19 mouse cellular contexts compared by ENCODE assay signal in genomic region chr7:133748753-133749152, GRCm38 (mm10). TPM values are rescaled to one million over a fixed set of nuclear protein-coding genes. Genes with fewer than 3 reads are reported as not detected.
DNase-seq lines count a peak whose midpoint lies in the region; ATAC-seq and TF ChIP-seq lines count a peak whose summit lies in the region.
"Had no signal": no experiment of that assay in that cellular context is flagged by ENCODE, and none has a peak within 500 bp of the region (broad histone marks: within the 10 kb centered on the region; RNA-seq: fewer than 3 reads in every experiment).

No protein-coding gene starts in this region.

- H3K4me2 ChIP-seq in heart, postnatal 0 days (ENCODE audit: low read depth, low read length), result peak overlapping the region; percentile 31
- no peak overlapping the region for H3K4me2 ChIP-seq in heart, embryonic 11.5 days
- H3K4me2 ChIP-seq: forebrain, embryonic 12.5 days; liver, embryonic 13.5 days had no signal

- DNase-seq in gastrocnemius, adult 2 months, result peak; percentile 15
- DNase-seq in gastrocnemius, postnatal 10 days, result no peak
- DNase-seq in heart, postnatal 0 days (ENCODE audit: low spot score), result no peak
- peak; percentile 66 for DNase-seq in brain, adult 2 months (ENCODE audit: low read depth, low spot score)
- DNase-seq in urinary bladder, postnatal 4 days (ENCODE audit: low spot score in 2 of 2), result no peak
- DNase-seq: adrenal gland, adult 2 months; embryo, embryonic 11 days; kidney, postnatal 14 days; liver, embryonic 13.5 days; right cerebral cortex, postnatal 14 days had no signal

- ATAC-seq in heart, postnatal 0 days (ENCODE audit: insufficient read depth, low read depth), result no peak
- no peak for ATAC-seq in heart, embryonic 11.5 days (replicated peaks; ENCODE audit: insufficient number of reproducible peaks, low FRiP score, low TSS enrichment)
- ATAC-seq: lung, postnatal 0 days; midbrain, embryonic 16.5 days had no signal

- H3K36me3 ChIP-seq in heart, postnatal 0 days (replicated peaks; ENCODE audit: control insufficient read depth, insufficient read depth, low read length), result no peaks in the 10 kb centered on the region
- H3K36me3 ChIP-seq in heart, embryonic 11.5 days (ENCODE audit: control insufficient read depth, insufficient read depth, low read length), result no peaks in the 10 kb centered on the region
- H3K36me3 ChIP-seq: liver, embryonic 13.5 days had no signal

- 48% methylated on average over 14 of the region's 14 CpGs for WGBS in heart, postnatal 0 days
- 83% methylated on average over 14 of the region's 14 CpGs for WGBS in heart, embryonic 11.5 days (ENCODE audit: insufficient replicate concordance)

- no peak overlapping the region for H3K9ac ChIP-seq in heart, postnatal 0 days (replicated peaks; ENCODE audit: low read depth, low read length)
- no peak overlapping the region for H3K9ac ChIP-seq in heart, embryonic 11.5 days (ENCODE audit: low read depth, low read length)
- H3K9ac ChIP-seq: forebrain, embryonic 12.5 days; liver, embryonic 13.5 days had no signal

- no peaks in the 10 kb centered on the region for H3K27me3 ChIP-seq in heart, postnatal 0 days (ENCODE audit: control insufficient read depth, insufficient read depth, low read length)
- no peaks in the 10 kb centered on the region for H3K27me3 ChIP-seq in heart, embryonic 11.5 days (ENCODE audit: control insufficient read depth, insufficient read depth, low read length)
- H3K27me3 ChIP-seq: forebrain, embryonic 12.5 days; liver, embryonic 13.5 days; megakaryocyte, embryonic 14.5 days had no signal

- H3K4me3 ChIP-seq in gastrocnemius, adult 2 months, result no peak overlapping the region
- H3K4me3 ChIP-seq in heart, postnatal 0 days (ENCODE audit: low read depth, low read length), result no peak overlapping the region
- no peak overlapping the region for H3K4me3 ChIP-seq in heart, embryonic 11.5 days (ENCODE audit: low read depth, low read length)
- H3K4me3 ChIP-seq in cortical plate, adult 2 months (ENCODE audit: insufficient read depth, low read length), result no peak overlapping the region
- H3K4me3 ChIP-seq: forebrain, embryonic 12.5 days; hindbrain, embryonic 10.5 days; liver, embryonic 13.5 days; megakaryocyte, embryonic 14.5 days had no signal

- TF ChIP-seq CTCF in gastrocnemius, adult 2 months (IDR thresholded peaks at IDR 0.05), result no peak
- no peak for TF ChIP-seq CTCF in heart, postnatal 0 days (IDR thresholded peaks at IDR 0.05; ENCODE audit: low read depth)
- TF ChIP-seq CTCF in cortical plate, adult 2 months (IDR thresholded peaks at IDR 0.05; ENCODE audit: extremely low read depth, insufficient read depth, low read length), result no peak

- TF ChIP-seq POLR2A in cortical plate, adult 2 months (IDR thresholded peaks at IDR 0.05; ENCODE audit: extremely low read depth, insufficient read depth, low read length), result no peak

- intact Hi-C loops in gastrocnemius, adult 2 months (cut with DNase I), result no loop called here

- H3K9me3 ChIP-seq in heart, postnatal 0 days (replicated peaks; ENCODE audit: control insufficient read depth, low read length), result no peaks in the 10 kb centered on the region
- H3K9me3 ChIP-seq in heart, embryonic 11.5 days (replicated peaks; ENCODE audit: control insufficient read depth, low read length), result no peaks in the 10 kb centered on the region
- H3K9me3 ChIP-seq: forebrain, embryonic 12.5 days; G1E; hindbrain, embryonic 10.5 days; liver, embryonic 13.5 days; megakaryocyte, embryonic 14.5 days had no signal

- no peak for TF ChIP-seq EP300 in heart, postnatal 0 days (IDR thresholded peaks at IDR 0.05; ENCODE audit: low read depth)

- H3K4me1 ChIP-seq in heart, postnatal 0 days (ENCODE audit: control insufficient read depth, insufficient read depth), result peaks cover 49% of the 10 kb centered on the region
- H3K4me1 ChIP-seq in heart, embryonic 11.5 days (ENCODE audit: control insufficient read depth, insufficient read depth, low read length), result peaks cover 45% of the 10 kb centered on the region
- peaks cover 10% of the 10 kb centered on the region for H3K4me1 ChIP-seq in cortical plate, adult 2 months (ENCODE audit: control insufficient read depth, insufficient read depth, low read length)
- H3K4me1 ChIP-seq: forebrain, embryonic 12.5 days; hindbrain, embryonic 10.5 days; liver, embryonic 13.5 days had no signal

- peak overlapping the region; percentile 73; the same call in 1 of the 2 replicates for H3K27ac ChIP-seq in gastrocnemius, adult 2 months
- H3K27ac ChIP-seq in heart, postnatal 0 days (ENCODE audit: low read depth), result peak overlapping the region; percentile 80
- H3K27ac ChIP-seq in heart, embryonic 11.5 days (ENCODE audit: low read depth, low read length), result no peak overlapping the region
- H3K27ac ChIP-seq in cortical plate, adult 2 months (ENCODE audit: insufficient read depth, low read length), result 0 out of 2 replicates have a peak overlapping the region, but pooled peaks have one; percentile 7
- H3K27ac ChIP-seq: forebrain, embryonic 12.5 days; hindbrain, embryonic 10.5 days; liver, embryonic 13.5 days had no signal

RNA-seq across cellular contexts. Expression of gene Fank1, which starts 27.9 kb away (rescaled TPM):
- not detected for total RNA-seq in gastrocnemius, adult 2 months (2021)
- under 1 TPM in 1 of 2 experiments, not detected in 1; 0.38 TPM for total RNA-seq in gastrocnemius, postnatal 10 days (2021)
- not detected in 2 replicates for total RNA-seq in heart, postnatal 0 days (2014; rRNA removed; ENCODE audit: low replicate concordance)
- polyA plus RNA-seq in heart, postnatal 0 days (2015; fragmentation: Nextera tagmentation; extraction: Ambion mirVana), result 0.08 and 0.41 TPM in 2 replicates
- polyA plus RNA-seq in heart, embryonic 11.5 days (2014; fragmentation: Nextera tagmentation; extraction: Ambion mirVana), result 0.10 TPM in 1 of 2 replicates, not detected in the other
- 5.8 TPM in 2 replicates for polyA plus RNA-seq in cortical plate, adult 2 months (2012; rRNA removed)
- total RNA-seq: G1E; gastrocnemius, adult 18-20 months had no signal
- polyA plus RNA-seq: G1E; liver, embryonic 13.5 days had no signal

RNA-seq across cellular contexts. Expression of gene Dhx32, which starts 33.8 kb away (rescaled TPM):
- total RNA-seq in gastrocnemius, adult 2 months (2021), result 10 to 100 TPM; 33.7 to 50.1 TPM
- 10 to 100 TPM; 35.0 to 39.0 TPM for total RNA-seq in gastrocnemius, postnatal 10 days (2021)
- total RNA-seq in heart, postnatal 0 days (2014; rRNA removed; ENCODE audit: low replicate concordance), result 59.8 and 64.3 TPM in 2 replicates
- polyA plus RNA-seq in heart, postnatal 0 days (2015; fragmentation: Nextera tagmentation; extraction: Ambion mirVana), result 33.1 and 37.1 TPM in 2 replicates
- polyA plus RNA-seq in heart, embryonic 11.5 days (2014; fragmentation: Nextera tagmentation; extraction: Ambion mirVana), result 24.7 and 30.8 TPM in 2 replicates
- polyA plus RNA-seq in cortical plate, adult 2 months (2012; rRNA removed), result 26.5 and 28.1 TPM in 2 replicates

RNA-seq across cellular contexts. Expression of gene Uros, which starts 38.9 kb away (rescaled TPM):
- total RNA-seq in gastrocnemius, adult 2 months (2021), result 10 to 100 TPM; 14.2 to 17.0 TPM
- 10 to 100 TPM; 15.0 to 16.0 TPM for total RNA-seq in gastrocnemius, postnatal 10 days (2021)
- total RNA-seq in heart, postnatal 0 days (2014; rRNA removed; ENCODE audit: low replicate concordance), result 15.3 and 30.8 TPM in 2 replicates
- polyA plus RNA-seq in heart, postnatal 0 days (2015; fragmentation: Nextera tagmentation; extraction: Ambion mirVana), result 35.0 and 38.2 TPM in 2 replicates
- polyA plus RNA-seq in heart, embryonic 11.5 days (2014; fragmentation: Nextera tagmentation; extraction: Ambion mirVana), result 53.0 and 53.6 TPM in 2 replicates
- polyA plus RNA-seq in cortical plate, adult 2 months (2012; rRNA removed), result 38.7 and 38.8 TPM in 2 replicates

RNA-seq across cellular contexts. Expression of gene Bccip, which starts 39.6 kb away (rescaled TPM):
- 10 to 100 TPM; 80.2 to 81.9 TPM for total RNA-seq in gastrocnemius, adult 2 months (2021)
- 10 to 100 TPM; 54.8 to 57.8 TPM for total RNA-seq in gastrocnemius, postnatal 10 days (2021)
- total RNA-seq in heart, postnatal 0 days (2014; rRNA removed; ENCODE audit: low replicate concordance), result 24.3 and 46.1 TPM in 2 replicates
- polyA plus RNA-seq in heart, postnatal 0 days (2015; fragmentation: Nextera tagmentation; extraction: Ambion mirVana), result 87.4 and 93.1 TPM in 2 replicates
- 100 and 102 TPM in 2 replicates for polyA plus RNA-seq in heart, embryonic 11.5 days (2014; fragmentation: Nextera tagmentation; extraction: Ambion mirVana)
- 109 and 115 TPM in 2 replicates for polyA plus RNA-seq in cortical plate, adult 2 months (2012; rRNA removed)

Comparison
In these comparisons a context has a peak if more than half of its experiments do, and no peak if none do; other contexts are left out.
1. DNase-seq: peak in gastrocnemius, adult 2 months (single experiment) and brain, adult 2 months (single experiment); none in gastrocnemius, postnatal 10 days (single experiment), heart, postnatal 0 days (single experiment) and urinary bladder, postnatal 4 days (0 of 2).